In the genomic region with DNA sequence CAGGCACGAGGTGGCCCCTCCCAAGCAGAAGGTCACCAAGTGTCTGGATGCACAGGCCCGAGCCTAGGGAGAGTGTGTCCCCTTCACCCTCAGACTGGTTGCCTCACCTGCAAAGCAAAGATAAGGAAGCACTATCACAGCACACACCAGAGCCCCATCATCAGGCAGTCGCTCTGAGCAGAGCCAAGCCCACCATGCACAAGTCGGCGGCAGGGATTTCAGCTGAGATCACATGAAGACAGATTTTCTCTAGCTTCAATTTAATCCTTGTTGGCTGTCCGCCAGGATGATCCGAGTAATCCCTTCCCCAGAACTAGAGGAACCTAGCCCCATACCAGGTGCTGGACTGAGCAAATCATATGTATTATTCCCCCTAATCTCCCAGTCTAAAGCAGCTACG, we compare ENCODE assay signal across 15 mouse cellular contexts.
DNase-seq lines count a peak whose midpoint lies in the region; ATAC-seq and TF ChIP-seq lines count a peak whose summit lies in the region.
"Had no signal": no experiment of that assay in that cellular context is flagged by ENCODE, and none has a peak within 500 bp of the region (broad histone marks: within the 10 kb centered on the region; RNA-seq: fewer than 3 reads in every experiment).

No protein-coding gene starts in this region.

- no peak overlapping the region for H3K27ac ChIP-seq in lung, embryonic 14.5 days (ENCODE audit: low read depth)
- H3K27ac ChIP-seq in limb, embryonic 14.5 days (replicated peaks; ENCODE audit: low read depth, low read length), result no peak overlapping the region
- H3K27ac ChIP-seq: kidney, postnatal 0 days had no signal

- no peak for TF ChIP-seq CTCF in lung, embryonic 14.5 days (IDR thresholded peaks at IDR 0.05; ENCODE audit: low read depth)

- WGBS in lung, embryonic 14.5 days, result 40% methylated on average over 8 of the region's 8 CpGs
- WGBS in limb, embryonic 14.5 days, result 63% methylated on average over 8 of the region's 8 CpGs

- TF ChIP-seq POLR2A in limb, embryonic 14.5 days (IDR thresholded peaks at IDR 0.05; ENCODE audit: borderline replicate concordance, extremely low read depth, insufficient read depth, insufficient read length), result no peak

- H3K9ac ChIP-seq in lung, embryonic 14.5 days, result no peak overlapping the region
- no peak overlapping the region for H3K9ac ChIP-seq in limb, embryonic 14.5 days (ENCODE audit: low read depth, low read length, severe bottlenecking)

- no peaks in the 10 kb centered on the region for H3K27me3 ChIP-seq in lung, embryonic 14.5 days (ENCODE audit: insufficient read depth, low read length)
- H3K27me3 ChIP-seq in limb, embryonic 14.5 days (ENCODE audit: control insufficient read depth, insufficient read depth, low read length), result no peaks in the 10 kb centered on the region

- no peaks in the 10 kb centered on the region for H3K36me3 ChIP-seq in lung, embryonic 14.5 days (ENCODE audit: insufficient read depth)
- H3K36me3 ChIP-seq in limb, embryonic 14.5 days (ENCODE audit: control insufficient read depth, insufficient read depth, low read length), result no peaks in the 10 kb centered on the region
- H3K36me3 ChIP-seq: G1E had no signal

- H3K4me1 ChIP-seq in lung, embryonic 14.5 days (ENCODE audit: insufficient read depth), result no peaks in the 10 kb centered on the region
- H3K4me1 ChIP-seq in limb, embryonic 14.5 days (ENCODE audit: control insufficient read depth, insufficient read depth, low read length), result peaks cover 3% of the 10 kb centered on the region; the same call in 1 of the 2 replicates

- DNase-seq in cerebellum, adult 9-11 months, result peak; percentile 55
- DNase-seq in cerebellum, adult 11-12 months, result no peak
- peak; percentile 14 for DNase-seq in lung, embryonic 14.5 days
- DNase-seq in lung, postnatal 10 days, result no peak
- DNase-seq in limb, embryonic 14.5 days (ENCODE audit: low spot score), result peak; percentile 56
- DNase-seq in retina, postnatal 1 day, result peak; percentile 94
- no peak for DNase-seq in kidney, postnatal 36 days
- DNase-seq: cerebellum, adult 18-20 months; heart, adult 18-20 months; heart, postnatal 4 days; right cerebral cortex, postnatal 14 days had no signal

- no peak overlapping the region for H3K4me2 ChIP-seq in lung, embryonic 14.5 days
- no peak overlapping the region for H3K4me2 ChIP-seq in limb, embryonic 14.5 days (replicated peaks; ENCODE audit: low read depth, low read length, severe bottlenecking)

- no peaks in the 10 kb centered on the region for H3K9me3 ChIP-seq in lung, embryonic 14.5 days (ENCODE audit: low read depth, low read length)
- no peaks in the 10 kb centered on the region for H3K9me3 ChIP-seq in limb, embryonic 14.5 days (ENCODE audit: control insufficient read depth, low read length)

- ATAC-seq in lung, embryonic 14.5 days (ENCODE audit: insufficient read depth), result no peak
- 0 out of 2 replicates have a peak, but pooled peaks have one; percentile 34 for ATAC-seq in limb, embryonic 14.5 days (ENCODE audit: low FRiP score, low read depth)
- no peak for ATAC-seq in monocyte, adult 5-6 weeks (replicated peaks; ENCODE audit: insufficient number of reproducible peaks, low FRiP score, low TSS enrichment, poor library complexity, severe bottlenecking)
- ATAC-seq: lung, postnatal 0 days had no signal

- H3K4me3 ChIP-seq in lung, embryonic 14.5 days (ENCODE audit: low read depth, low read length), result no peak overlapping the region
- H3K4me3 ChIP-seq in limb, embryonic 14.5 days (replicated peaks; ENCODE audit: low read length), result no peak overlapping the region

Comparison
In these comparisons a context has a peak if more than half of its experiments do, and no peak if none do; other contexts are left out.
1. DNase-seq: peak in cerebellum, adult 9-11 months (single experiment), lung, embryonic 14.5 days (single experiment), limb, embryonic 14.5 days (single experiment) and retina, postnatal 1 day (single experiment); none in cerebellum, adult 11-12 months (single experiment), lung, postnatal 10 days (single experiment) and kidney, postnatal 36 days (0 of 2).